Mouse (Mus musculus) bone marrow macrophage, adult 2 months (primary cell): ENCODE results near the gene Podn.

Source experiments
- CTCF ChIP-seq: IDR thresholded peaks from 2 replicates; pipeline ENCODE4 v1.5.1; 2012; ENCODE audit warnings: low read depth, mild to moderate bottlenecking, low read length, moderate library complexity
- POLR2A ChIP-seq: IDR thresholded peaks from 2 replicates; pipeline ENCODE4 v1.6.1; 2012; ENCODE audit warnings: mild to moderate bottlenecking, low read depth, low read length, borderline replicate concordance

DNA sequence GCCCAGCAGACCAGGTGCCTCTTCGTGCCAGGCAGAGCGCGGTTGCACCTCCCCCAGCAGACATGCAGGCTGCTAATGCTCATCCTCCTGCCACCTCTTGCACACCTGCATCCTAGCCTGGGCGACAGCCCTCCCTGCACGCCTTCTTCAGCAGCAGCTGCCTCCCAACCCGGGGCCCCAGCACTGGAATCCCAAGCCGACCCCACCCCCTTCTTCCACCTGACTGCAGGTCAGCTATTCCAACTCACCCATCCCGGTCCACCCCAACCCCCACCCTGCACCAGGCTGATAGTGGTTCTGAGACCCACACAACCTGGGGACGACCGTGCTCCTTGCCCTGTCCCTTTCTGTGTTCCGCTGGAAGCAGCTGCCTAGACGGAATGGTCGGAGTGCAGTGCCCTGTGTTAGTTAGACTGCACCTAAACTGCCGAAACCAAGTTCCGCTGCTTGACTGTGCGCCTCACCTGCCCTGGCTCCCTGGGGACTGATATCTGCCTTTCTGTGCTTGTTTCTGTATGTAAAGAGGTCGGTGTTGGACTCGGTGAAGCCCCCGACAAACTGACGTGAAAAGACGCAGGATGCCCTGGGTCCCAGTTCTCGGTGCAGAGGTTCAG is 65.2 kb downstream of the Podn start:
- TF ChIP-seq CTCF (no peak), POLR2A (no peak)
